Mouse (Mus musculus): ENCODE data around the gene Atl2. TPM values are rescaled to one million over a fixed set of nuclear protein-coding genes. Genes with fewer than 3 reads are reported as not detected.
A peak's percentile ranks its signal among the peaks of the same experiment; 100 is the strongest.

The Atl2 gene
- total and polyA plus RNA-seq, 2 experiments from 2014 or later = 24.3 to 34.9 TPM

DNA sequence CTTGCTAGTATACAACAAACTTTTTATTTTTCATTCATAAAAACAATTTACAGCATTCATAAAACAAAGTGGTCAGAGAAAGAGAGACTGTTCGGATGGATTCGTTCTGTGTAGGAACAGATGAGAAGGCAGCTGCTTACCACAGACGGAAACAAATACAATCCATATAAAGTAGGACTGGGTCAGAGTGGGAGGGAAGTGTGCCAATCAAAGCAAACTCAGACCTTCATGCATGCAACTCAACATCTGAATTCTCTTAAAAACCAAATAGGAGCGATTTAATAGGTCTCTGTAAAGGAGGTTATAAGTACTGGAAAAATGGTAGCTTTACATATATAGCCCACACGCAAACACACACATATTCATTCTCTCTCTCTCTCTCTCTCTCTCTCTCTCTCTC lies 47.5 kb downstream of the Atl2 start:
- Histone ChIP-seq H3K27me3 (ENCODE audit: insufficient read depth, low read length) (no peaks in the 10 kb centered on the region), H3K36me3 (ENCODE audit: insufficient read depth, low read length) (peaks cover 34% of the 10 kb centered on the region), H3K4me3 (ENCODE audit: low read length) (no peak overlapping the region), H3K4me1 (ENCODE audit: insufficient read depth, low read length) (no peaks in the 10 kb centered on the region), H3K9ac (replicated peaks; ENCODE audit: low read length) (no peak overlapping the region), H3K4me2 (ENCODE audit: low read depth, low read length) (no peak overlapping the region), H3K9me3 (ENCODE audit: low read length) (no peaks in the 10 kb centered on the region), H3K27ac (no peak overlapping the region)
- no peak for DNase-seq (ENCODE audit: low spot score)
- no peak for ATAC-seq
- 90% methylated on average over 5 of the region's 5 CpGs for WGBS
- no peak for TF ChIP-seq CTCF (IDR thresholded peaks at IDR 0.05; ENCODE audit: low read depth)

- no peak overlapping the region for H3K4me3 ChIP-seq (ENCODE audit: low read length)
- DNase-seq (ENCODE audit: low spot score) = no peak
- no peak for TF ChIP-seq CTCF (IDR thresholded peaks at IDR 0.05; ENCODE audit: low read depth)
- no peak for ATAC-seq
- no peak overlapping the region for H3K4me2 ChIP-seq (ENCODE audit: low read depth, low read length)
- H3K27ac ChIP-seq = no peak overlapping the region
- H3K27me3 ChIP-seq (ENCODE audit: insufficient read depth, low read length) = no peaks in the 10 kb centered on the region
- 94% methylated on average over 2 of the region's 2 CpGs for WGBS
- H3K9ac ChIP-seq (replicated peaks; ENCODE audit: low read length) = no peak overlapping the region
- no peaks in the 10 kb centered on the region for H3K9me3 ChIP-seq (ENCODE audit: low read length)
- no peaks in the 10 kb centered on the region for H3K4me1 ChIP-seq (ENCODE audit: insufficient read depth, low read length)
- H3K36me3 ChIP-seq (ENCODE audit: insufficient read depth, low read length) = peaks cover 16% of the 10 kb centered on the region
These were observed 49.7 kb downstream of the Atl2 start for GRCm38 (mm10) chr17:79846182-79846581.

DNA sequence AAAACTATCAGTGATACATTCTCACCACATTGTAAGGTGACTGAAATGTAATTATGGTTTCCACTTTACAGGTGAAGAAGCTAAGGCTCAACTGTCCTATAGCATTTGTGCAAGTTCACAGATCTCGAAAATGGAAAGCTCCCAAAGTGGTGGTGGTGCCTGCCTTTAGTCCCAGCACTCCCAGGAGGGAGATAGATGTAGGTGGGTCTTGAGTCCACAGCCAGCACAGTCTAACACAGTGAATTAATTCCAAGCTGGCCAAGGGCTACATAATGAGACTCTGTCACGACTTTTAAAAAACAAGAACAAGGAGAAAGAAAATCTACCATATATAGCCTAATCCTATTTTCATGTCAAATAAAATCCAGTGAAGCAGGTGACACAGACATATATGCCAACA lies 50.2 kb downstream of the Atl2 start:
- Histone ChIP-seq H3K9ac (replicated peaks; ENCODE audit: low read length) (no peak overlapping the region), H3K27ac (no peak overlapping the region), H3K27me3 (ENCODE audit: insufficient read depth, low read length) (no peaks in the 10 kb centered on the region), H3K4me2 (ENCODE audit: low read depth, low read length) (no peak overlapping the region), H3K4me3 (ENCODE audit: low read length) (no peak overlapping the region), H3K4me1 (ENCODE audit: insufficient read depth, low read length) (no peaks in the 10 kb centered on the region), H3K36me3 (ENCODE audit: insufficient read depth, low read length) (peaks cover 13% of the 10 kb centered on the region), H3K9me3 (ENCODE audit: low read length) (no peaks in the 10 kb centered on the region)
- WGBS = 79% methylated on average over 2 of the region's 2 CpGs
- DNase-seq (ENCODE audit: low spot score) (no peak), ATAC-seq (no peak)
- no peak for TF ChIP-seq CTCF (IDR thresholded peaks at IDR 0.05; ENCODE audit: low read depth)

GRCm38 (mm10) chr17:79840254-79841238 lies 55.4 kb downstream of the Atl2 start:
- no peaks in the 10 kb centered on the region for H3K9me3 ChIP-seq (ENCODE audit: low read length)
- no peak overlapping the region for H3K9ac ChIP-seq (replicated peaks; ENCODE audit: low read length)
- 47% methylated on average over 7 of the region's 7 CpGs for WGBS
- no peak overlapping the region for H3K27ac ChIP-seq
- H3K36me3 ChIP-seq (ENCODE audit: insufficient read depth, low read length) = no peaks in the 10 kb centered on the region
- peak; percentile 85 for ATAC-seq
- no peak overlapping the region for H3K4me3 ChIP-seq (ENCODE audit: low read length)
- H3K27me3 ChIP-seq (ENCODE audit: insufficient read depth, low read length) = no peaks in the 10 kb centered on the region
- H3K4me2 ChIP-seq (ENCODE audit: low read depth, low read length) = no peak overlapping the region
- TF ChIP-seq CTCF (IDR thresholded peaks at IDR 0.05; ENCODE audit: low read depth) = peak; percentile 99
- no peaks in the 10 kb centered on the region for H3K4me1 ChIP-seq (ENCODE audit: insufficient read depth, low read length)
- DNase-seq (ENCODE audit: low spot score) = peak; percentile 90

DNA sequence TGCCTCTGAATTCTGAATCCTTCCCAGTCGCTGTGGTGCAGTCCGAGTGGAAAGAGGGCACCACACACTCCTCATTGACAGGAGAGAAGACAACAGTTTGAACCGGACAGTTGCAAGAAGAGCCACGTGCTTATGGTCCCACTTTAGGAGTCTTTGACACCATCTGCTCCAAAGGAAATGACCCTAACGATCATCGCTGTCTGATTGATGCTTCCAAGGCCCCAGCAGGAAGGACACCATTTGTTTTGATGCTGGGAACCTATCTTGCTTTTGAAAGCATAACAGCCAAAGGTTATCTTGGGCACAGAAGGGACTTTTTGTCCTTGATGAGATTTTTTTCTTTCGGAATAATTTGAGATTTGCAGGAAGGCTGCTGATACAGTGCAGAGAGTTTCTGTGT lies 58.9 kb downstream of the Atl2 start:
- WGBS = 70% methylated on average over 7 of the region's 7 CpGs
- TF ChIP-seq CTCF (IDR thresholded peaks at IDR 0.05; ENCODE audit: low read depth) = no peak
- H3K36me3 ChIP-seq (ENCODE audit: insufficient read depth, low read length) = no peaks in the 10 kb centered on the region
- no peaks in the 10 kb centered on the region for H3K27me3 ChIP-seq (ENCODE audit: insufficient read depth, low read length)
- H3K27ac ChIP-seq = no peak overlapping the region
- DNase-seq (ENCODE audit: low spot score) (no peak), ATAC-seq (no peak)
- H3K4me3 ChIP-seq (ENCODE audit: low read length) = no peak overlapping the region
- H3K4me1 ChIP-seq (ENCODE audit: insufficient read depth, low read length) = no peaks in the 10 kb centered on the region
- no peak overlapping the region for H3K4me2 ChIP-seq (ENCODE audit: low read depth, low read length)
- no peaks in the 10 kb centered on the region for H3K9me3 ChIP-seq (ENCODE audit: low read length)
- H3K9ac ChIP-seq (replicated peaks; ENCODE audit: low read length) = no peak overlapping the region

DNA sequence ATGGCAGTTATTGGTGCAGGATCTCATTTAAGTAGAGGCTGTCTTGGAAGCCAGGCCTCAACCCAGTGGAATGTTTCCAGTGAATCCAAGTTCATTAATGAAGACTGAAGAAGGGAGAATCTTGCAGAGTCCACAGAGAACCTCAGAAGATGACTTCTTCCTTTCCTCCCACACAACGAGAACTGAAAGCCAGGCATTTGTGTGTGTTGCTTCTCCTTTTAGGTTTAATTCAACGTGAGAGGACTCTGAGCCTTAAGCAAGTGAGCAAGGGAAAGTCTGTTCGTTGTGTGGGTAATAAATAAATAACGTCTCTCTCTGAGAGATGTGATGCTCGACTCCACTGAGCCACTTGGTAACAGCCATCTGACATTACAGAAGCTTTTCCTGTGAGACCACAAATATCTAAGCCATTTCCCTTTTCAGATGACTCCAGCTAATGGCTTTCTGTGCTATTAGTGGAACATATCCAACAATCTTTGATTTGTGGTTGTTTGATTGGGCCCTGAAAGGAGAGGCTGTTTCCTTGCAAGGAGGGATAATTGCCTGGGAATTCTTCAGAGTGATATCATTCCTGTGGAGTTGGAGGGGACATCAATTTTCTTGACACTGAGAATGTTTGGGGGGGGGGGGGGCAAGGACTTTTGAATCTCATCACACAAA lies 60.1 kb downstream of the Atl2 start:
- Histone ChIP-seq H3K27ac (no peak overlapping the region), H3K4me3 (ENCODE audit: low read length) (no peak overlapping the region), H3K4me1 (ENCODE audit: insufficient read depth, low read length) (no peaks in the 10 kb centered on the region), H3K9me3 (ENCODE audit: low read length) (no peaks in the 10 kb centered on the region), H3K4me2 (ENCODE audit: low read depth, low read length) (no peak overlapping the region), H3K27me3 (ENCODE audit: insufficient read depth, low read length) (no peaks in the 10 kb centered on the region), H3K36me3 (ENCODE audit: insufficient read depth, low read length) (no peaks in the 10 kb centered on the region), H3K9ac (replicated peaks; ENCODE audit: low read length) (no peak overlapping the region)
- ATAC-seq = no peak
- TF ChIP-seq CTCF (IDR thresholded peaks at IDR 0.05; ENCODE audit: low read depth) = no peak
- 62% methylated on average over 5 of the region's 5 CpGs for WGBS
- no peak for DNase-seq (ENCODE audit: low spot score)
